In the genomic region with DNA sequence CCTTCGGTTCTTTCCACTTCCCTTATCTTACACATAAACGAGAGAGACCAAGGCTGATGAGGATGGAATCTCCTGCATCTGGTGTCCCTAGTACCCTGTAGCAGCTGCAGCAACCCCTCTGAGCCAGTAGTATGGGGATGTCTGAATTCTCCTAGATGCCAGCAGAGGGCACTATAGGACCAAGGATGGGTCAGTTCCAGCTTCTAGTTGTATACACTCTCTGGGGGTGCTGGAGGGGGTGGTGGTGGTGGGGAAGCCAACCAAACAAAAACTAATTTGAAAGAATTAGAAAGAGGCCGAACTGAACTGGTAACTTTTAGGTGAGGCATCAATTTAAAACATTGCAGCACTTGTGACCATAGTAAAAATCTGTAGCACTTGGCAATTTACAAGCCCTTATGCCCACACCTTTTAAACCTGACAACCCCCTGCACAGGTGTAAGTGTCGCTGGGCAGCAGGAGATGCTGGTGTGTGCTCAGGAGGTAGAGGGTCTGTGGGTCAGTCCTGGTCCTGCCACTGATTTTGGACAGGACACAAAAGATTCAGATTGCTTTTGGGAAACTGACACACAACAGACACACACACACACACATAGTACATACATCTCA, we compare ENCODE assay signal across 9 mouse cellular contexts. TPM values are rescaled to one million over a fixed set of nuclear protein-coding genes. Genes with fewer than 3 reads are reported as not detected.
A peak's percentile ranks its signal among the peaks of the same experiment; 100 is the strongest.
DNase-seq lines count a peak whose midpoint lies in the region; ATAC-seq and TF ChIP-seq lines count a peak whose summit lies in the region.
"Had no signal": no experiment of that assay in that cellular context is flagged by ENCODE, and none has a peak within 500 bp of the region (broad histone marks: within the 10 kb centered on the region; RNA-seq: fewer than 3 reads in every experiment).

No protein-coding gene starts in this region.

- no peak for TF ChIP-seq POLR2A in bone marrow, adult 2 months (IDR thresholded peaks at IDR 0.05; ENCODE audit: borderline replicate concordance, control insufficient read depth, low read depth, low read length)
- TF ChIP-seq POLR2A in lung, adult 2 months (IDR thresholded peaks at IDR 0.05; ENCODE audit: borderline replicate concordance, extremely low read depth, low read depth, low read length), result no peak

- 15% methylated on average over 4 of the region's 4 CpGs for WGBS in bone marrow, adult 2 months
- WGBS in embryonic facial prominence, embryonic 13.5 days, result 15% methylated on average over 4 of the region's 4 CpGs
- 14% methylated on average over 4 of the region's 4 CpGs for WGBS in heart, embryonic 12.5 days
- WGBS in kidney, postnatal 0 days, result 19% methylated on average over 4 of the region's 4 CpGs
- 14% methylated on average over 4 of the region's 4 CpGs for WGBS in lung, adult 2 months

- DNase-seq in G1E (ENCODE audit: low spot score), result peak; percentile 78
- peak; percentile 91 for DNase-seq in kidney, postnatal 0 days (ENCODE audit: low spot score)
- DNase-seq in lung, adult 2 months, result peak; percentile 49
- DNase-seq in thymus, postnatal 4 days, result peak; percentile 70

- H3K36me3 ChIP-seq in G1E (replicated peaks), result no peaks in the 10 kb centered on the region
- H3K36me3 ChIP-seq in embryonic facial prominence, embryonic 13.5 days, result no peaks in the 10 kb centered on the region
- no peaks in the 10 kb centered on the region for H3K36me3 ChIP-seq in heart, embryonic 12.5 days
- no peaks in the 10 kb centered on the region for H3K36me3 ChIP-seq in kidney, postnatal 0 days (ENCODE audit: insufficient read depth, low read length)

- H3K9me3 ChIP-seq in G1E (replicated peaks), result no peaks in the 10 kb centered on the region
- no peaks in the 10 kb centered on the region for H3K9me3 ChIP-seq in embryonic facial prominence, embryonic 13.5 days
- no peaks in the 10 kb centered on the region for H3K9me3 ChIP-seq in heart, embryonic 12.5 days (replicated peaks)
- no peaks in the 10 kb centered on the region for H3K9me3 ChIP-seq in kidney, postnatal 0 days (replicated peaks; ENCODE audit: low read length)

- H3K4me3 ChIP-seq in G1E (ENCODE audit: low read depth, low read length), result no peak overlapping the region
- H3K4me3 ChIP-seq in bone marrow, adult 2 months (replicated peaks; ENCODE audit: control insufficient read depth, low read depth, low read length), result no peak overlapping the region
- no peak overlapping the region for H3K4me3 ChIP-seq in embryonic facial prominence, embryonic 13.5 days
- H3K4me3 ChIP-seq in heart, embryonic 12.5 days, result no peak overlapping the region
- H3K4me3 ChIP-seq in kidney, postnatal 0 days (replicated peaks; ENCODE audit: low read depth, low read length), result no peak overlapping the region
- H3K4me3 ChIP-seq in lung, adult 2 months (replicated peaks; ENCODE audit: extremely low read depth, low read depth, low read length), result no peak overlapping the region

- H3K4me1 ChIP-seq in G1E (ENCODE audit: insufficient read depth, low read depth, low read length), result peaks cover 50% of the 10 kb centered on the region
- H3K4me1 ChIP-seq in bone marrow, adult 2 months (ENCODE audit: control insufficient read depth, insufficient read depth, low read length), result no peaks in the 10 kb centered on the region; the same call in 1 of the 2 replicates
- peaks cover 7% of the 10 kb centered on the region for H3K4me1 ChIP-seq in embryonic facial prominence, embryonic 13.5 days
- H3K4me1 ChIP-seq in heart, embryonic 12.5 days (replicated peaks), result no peaks in the 10 kb centered on the region
- H3K4me1 ChIP-seq in kidney, postnatal 0 days (replicated peaks; ENCODE audit: insufficient read depth, low read length), result no peaks in the 10 kb centered on the region
- no peaks in the 10 kb centered on the region; the same call in 1 of the 2 replicates for H3K4me1 ChIP-seq in lung, adult 2 months (ENCODE audit: control insufficient read depth, insufficient read depth, low read length)

- H3K4me2 ChIP-seq in embryonic facial prominence, embryonic 13.5 days, result no peak overlapping the region
- no peak overlapping the region for H3K4me2 ChIP-seq in heart, embryonic 12.5 days
- H3K4me2 ChIP-seq in kidney, postnatal 0 days (ENCODE audit: low read length), result no peak overlapping the region

- ATAC-seq in G1E (ENCODE audit: extremely low read depth, insufficient number of reproducible peaks, low FRiP score, poor library complexity, severe bottlenecking), result peak; percentile 68
- peak; percentile 59; the same call in 1 of the 2 replicates for ATAC-seq in embryonic facial prominence, embryonic 13.5 days (ENCODE audit: insufficient number of reproducible peaks, insufficient read depth, low FRiP score, low TSS enrichment, low read depth)
- ATAC-seq in heart, embryonic 12.5 days (ENCODE audit: insufficient number of reproducible peaks, low FRiP score), result no peak
- peak; percentile 66; the same call in 1 of the 2 replicates for ATAC-seq in kidney, postnatal 0 days (replicated peaks; ENCODE audit: low FRiP score, low read depth)
- peak; percentile 78 for ATAC-seq in neutrophil, adult 5-6 weeks (ENCODE audit: extremely low read depth, insufficient number of reproducible peaks, low FRiP score, poor library complexity, severe bottlenecking)

- H3K27ac ChIP-seq in bone marrow, adult 2 months (ENCODE audit: control insufficient read depth, insufficient read depth, low read depth, low read length, poor library complexity), result no peak overlapping the region
- H3K27ac ChIP-seq in embryonic facial prominence, embryonic 13.5 days, result no peak overlapping the region
- no peak overlapping the region for H3K27ac ChIP-seq in heart, embryonic 12.5 days (ENCODE audit: poor library complexity, severe bottlenecking)
- H3K27ac ChIP-seq in kidney, postnatal 0 days, result no peak overlapping the region
- H3K27ac ChIP-seq: macrophage had no signal

- TF ChIP-seq CTCF in G1E (IDR thresholded peaks at IDR 0.05; ENCODE audit: low read depth, low read length), result peak; percentile 56; the same call in 1 of the 2 replicates
- TF ChIP-seq CTCF in bone marrow, adult 2 months (IDR thresholded peaks at IDR 0.05; ENCODE audit: control insufficient read depth, insufficient read depth, low read length), result peak; percentile 65
- TF ChIP-seq CTCF in kidney, postnatal 0 days (IDR thresholded peaks at IDR 0.05; ENCODE audit: low read depth), result peak; percentile 82
- peak; percentile 73 for TF ChIP-seq CTCF in lung, adult 2 months (IDR thresholded peaks at IDR 0.05; ENCODE audit: insufficient read depth, low read length)

- H3K9ac ChIP-seq in embryonic facial prominence, embryonic 13.5 days, result no peak overlapping the region
- peak overlapping the region; percentile 23; the same call in 1 of the 2 replicates for H3K9ac ChIP-seq in heart, embryonic 12.5 days
- no peak overlapping the region for H3K9ac ChIP-seq in kidney, postnatal 0 days (ENCODE audit: low read depth, low read length)

- H3K27me3 ChIP-seq in G1E (ENCODE audit: insufficient read depth, low read length), result peaks cover 13% of the 10 kb centered on the region
- peaks cover 9% of the 10 kb centered on the region for H3K27me3 ChIP-seq in embryonic facial prominence, embryonic 13.5 days
- H3K27me3 ChIP-seq in heart, embryonic 12.5 days (replicated peaks), result peaks cover 15% of the 10 kb centered on the region; the same call in 1 of the 2 replicates
- no peaks in the 10 kb centered on the region for H3K27me3 ChIP-seq in kidney, postnatal 0 days (ENCODE audit: insufficient read depth, low read length)

RNA-seq across cellular contexts. Expression of a gene that starts 38.2 kb away (rescaled TPM):
- 252 and 272 TPM in 2 replicates for total RNA-seq in G1E (2014; fragmentation: Nextera tagmentation)
- total RNA-seq in G1E (2017), result 128 and 136 TPM in 2 replicates
- 129 and 144 TPM in 2 replicates for polyA plus RNA-seq in G1E (2012)
- polyA plus RNA-seq in bone marrow, adult 2 months (2011; ENCODE audit: insufficient read depth, insufficient read length, low replicate concordance, missing spikeins), result 102 and 151 TPM in 2 replicates
- polyA plus RNA-seq in embryonic facial prominence, embryonic 13.5 days (2015; fragmentation: Nextera tagmentation; extraction: Ambion mirVana), result 15.3 and 16.3 TPM in 2 replicates
- polyA plus RNA-seq in heart, embryonic 12.5 days (2016; fragmentation: Nextera tagmentation; extraction: Ambion mirVana), result 8.2 and 8.9 TPM in 2 replicates
- polyA plus RNA-seq in kidney, postnatal 0 days (2015; fragmentation: Nextera tagmentation; extraction: Ambion mirVana), result 15.2 and 15.9 TPM in 2 replicates
- 35.1 and 37.7 TPM in 2 replicates for polyA plus RNA-seq in lung, adult 2 months (2012; rRNA removed)
- total RNA-seq in neutrophil, adult 5-6 weeks (2017), result 238 and 243 TPM in 2 replicates
